Mouse (Mus musculus) c-Kit-positive CD71-negative TER-119-negative erythroid progenitor cells, embryonic 14.5 days (primary cell): Measurements from ENCODE around the gene Cadm3.

Experiments used
- DNase-seq: peaks from one replicate; pipeline ENCODE4 v3.0.0-alpha.2; 2013; ENCODE audit warnings: low read depth

The Cadm3 gene

GRCm38 (mm10) chr1:173357799-173358198, 9.7 kb downstream of the Cadm3 start:
- DNase-seq = no peak

GRCm38 (mm10) chr1:173356699-173357098, 10.8 kb downstream of the Cadm3 start:
- no peak for DNase-seq

GRCm38 (mm10) chr1:173355107-173355846, 12.2 kb downstream of the Cadm3 start:
- DNase-seq = no peak

GRCm38 (mm10) chr1:173350372-173350957, 17.0 kb downstream of the Cadm3 start, which contains the start of gene Aim2:
TSS of gene Aim2 (plus strand) at chr1:173350879.
- DNase-seq = no peak

- DNase-seq = peak; percentile 41
Observed at GRCm38 (mm10) chr1:173349946-173350345, 17.5 kb downstream of the Cadm3 start.

GRCm38 (mm10) chr1:173349192-173349591, 18.3 kb downstream of the Cadm3 start:
- no peak for DNase-seq

- no peak for DNase-seq
Observed at GRCm38 (mm10) chr1:173348527-173348926, 19.0 kb downstream of the Cadm3 start.

GRCm38 (mm10) chr1:173345112-173345511, 22.4 kb downstream of the Cadm3 start:
- no peak for DNase-seq

- DNase-seq = no peak
Observed at GRCm38 (mm10) chr1:173343934-173344333, 23.6 kb downstream of the Cadm3 start.

- DNase-seq = no peak
Observed at GRCm38 (mm10) chr1:173342425-173342824, 25.1 kb downstream of the Cadm3 start.

GRCm38 (mm10) chr1:173339543-173339942, 28.0 kb downstream of the Cadm3 start:
- no peak for DNase-seq

- DNase-seq = no peak
Observed at GRCm38 (mm10) chr1:173337008-173337407, 30.5 kb downstream of the Cadm3 start.

- no peak for DNase-seq
Observed at GRCm38 (mm10) chr1:173335903-173336302, 31.6 kb downstream of the Cadm3 start.

- no peak for DNase-seq
Observed at GRCm38 (mm10) chr1:173333312-173334253, 33.9 kb downstream of the Cadm3 start, which contains the start of gene Ackr1. TSS of gene Ackr1 (minus strand) at chr1:173333750.

GRCm38 (mm10) chr1:173332418-173332817, 35.1 kb downstream of the Cadm3 start:
- no peak for DNase-seq

- no peak for DNase-seq
Observed at GRCm38 (mm10) chr1:173329743-173330142, 37.8 kb downstream of the Cadm3 start.

GRCm38 (mm10) chr1:173329185-173329584, 38.3 kb downstream of the Cadm3 start:
- DNase-seq = no peak

- no peak for DNase-seq
Observed at GRCm38 (mm10) chr1:173328446-173328845, 39.0 kb downstream of the Cadm3 start.

GRCm38 (mm10) chr1:173326552-173326951, 40.9 kb downstream of the Cadm3 start:
- DNase-seq = no peak

- DNase-seq = no peak
Observed at GRCm38 (mm10) chr1:173325395-173325794, 42.1 kb downstream of the Cadm3 start.

- no peak for DNase-seq
Observed at GRCm38 (mm10) chr1:173324961-173325360, 42.5 kb downstream of the Cadm3 start.

GRCm38 (mm10) chr1:173323839-173324585, 43.5 kb downstream of the Cadm3 start:
- DNase-seq = no peak
